Mouse (Mus musculus) myocyte (in vitro differentiated cells): ENCODE results near the gene Klc2. TPM values are rescaled to one million over a fixed set of nuclear protein-coding genes. Genes with fewer than 3 reads are reported as not detected.
A peak's percentile ranks its signal among the peaks of the same experiment; 100 is the strongest.

Experiments used
- H3K27me3 ChIP-seq: one replicate; pipeline ENCODE4 v1.6.1; 2011; ENCODE audit not compliant: control insufficient read depth, insufficient read depth, insufficient read length
- H3K36me3 ChIP-seq: one replicate; pipeline ENCODE4 v1.6.1; 2011; ENCODE audit not compliant: control insufficient read depth, insufficient read depth
- H3K4me2 ChIP-seq: one replicate; pipeline ENCODE4 v1.6.1; 2011; ENCODE audit warnings: low read depth, control low read depth
- H3K4me3 ChIP-seq: one replicate; pipeline ENCODE4 v1.5.1; 2011; ENCODE audit warnings: mild to moderate bottlenecking, control low read depth, moderate library complexity
- H3K79me2 ChIP-seq: one replicate; pipeline ENCODE4 v1.6.1; 2011; ENCODE audit not compliant: control insufficient read depth, insufficient read depth
- H3ac ChIP-seq: one replicate; pipeline ENCODE4 v1.6.1; 2011; ENCODE audit not compliant: control insufficient read depth, insufficient read length
- CEBPB ChIP-seq: IDR thresholded peaks from 2 replicates; pipeline ENCODE4 v1.6.1; 2011; ENCODE audit warnings: mild to moderate bottlenecking, moderate library complexity; ENCODE audit not compliant: poor library complexity, insufficient read depth, severe bottlenecking
- E2F4 ChIP-seq: IDR thresholded peaks from one replicate; pipeline ENCODE4 v1.6.1; 2011; ENCODE audit warnings: mild to moderate bottlenecking, control low read depth, moderate library complexity; ENCODE audit not compliant: insufficient read depth
- MAX ChIP-seq: IDR thresholded peaks from one replicate; pipeline ENCODE4 v1.6.1; 2011; ENCODE audit warnings: low read depth, mild to moderate bottlenecking, control low read depth
- MYOD1 ChIP-seq, 3 experiments: IDR thresholded peaks; one replicate each; pipeline ENCODE4 v1.6.1; 2011; ENCODE audit warnings: control low read depth in 2 of 3, low read depth in 2 of 3, mild to moderate bottlenecking in 2 of 3, moderate library complexity in 1 of 3; ENCODE audit not compliant: insufficient read length in 2 of 3, control insufficient read depth in 1 of 3
- MYOG ChIP-seq, 3 experiments: IDR thresholded peaks; one replicate each; pipeline ENCODE4 v1.6.1; 2011; ENCODE audit warnings: control low read depth in 2 of 3, low read depth in 2 of 3, mild to moderate bottlenecking in 2 of 3; ENCODE audit not compliant: insufficient read length in 2 of 3, control insufficient read depth in 1 of 3, insufficient read depth in 1 of 3
- POLR2A ChIP-seq: IDR thresholded peaks from one replicate; pipeline ENCODE4 v1.6.1; 2011; ENCODE audit warnings: low read depth, mild to moderate bottlenecking, control low read depth, moderate library complexity; ENCODE audit not compliant: insufficient read length
- POLR2AphosphoS2 ChIP-seq: IDR thresholded peaks from one replicate; pipeline ENCODE4 v1.6.1; 2011; ENCODE audit warnings: low read depth, control low read depth; ENCODE audit not compliant: insufficient read length
- REST ChIP-seq: IDR thresholded peaks from one replicate; pipeline ENCODE4 v1.6.1; 2011; ENCODE audit warnings: mild to moderate bottlenecking, control low read depth, moderate library complexity; ENCODE audit not compliant: insufficient read depth, insufficient read length
- SRF ChIP-seq: IDR thresholded peaks from one replicate; pipeline ENCODE4 v1.6.1; 2011; ENCODE audit warnings: low read depth; ENCODE audit not compliant: control insufficient read depth, insufficient read length
- TCF12 ChIP-seq: IDR thresholded peaks from one replicate; pipeline ENCODE4 v1.6.1; 2011; ENCODE audit warnings: mild to moderate bottlenecking, control low read depth; ENCODE audit not compliant: poor library complexity, insufficient read depth, severe bottlenecking
- USF1 ChIP-seq: IDR thresholded peaks from one replicate; pipeline ENCODE4 v1.6.1; 2011; ENCODE audit warnings: low read depth, mild to moderate bottlenecking, control low read depth, moderate library complexity
- polyA plus RNA-seq: library from polyadenylated mRNA; unstranded; fragments of >200 nt; fragmentation: generic; extraction: Trizol; gene quantifications from one replicate; pipeline ENCODE4 v1.2.1, GENCODE M21; 2012; ENCODE audit warnings: missing spikeins

The Klc2 gene
- polyA plus RNA-seq, 1 experiment = 56.7 TPM

GRCm38 (mm10) chr19:5067040-5067799 is 51.1 kb downstream of the Klc2 start:
- Histone ChIP-seq H3K36me3 (no peaks in the 10 kb centered on the region), H3K79me2 (no peaks in the 10 kb centered on the region), H3K4me3 (no peak overlapping the region), H3ac (peak overlapping the region; percentile 8), H3K27me3 (no peaks in the 10 kb centered on the region), H3K4me2 (peak overlapping the region; percentile 60)
- TF ChIP-seq MYOG (IDR thresholded peaks at IDR 0.05; ENCODE audit: control insufficient read depth in 1 of 3, insufficient read depth in 1 of 3, insufficient read length in 2 of 3, low read depth in 2 of 3) (no peak), POLR2AphosphoS2 (no peak), SRF (no peak), E2F4 (no peak), TCF12 (no peak), MYOD1 (IDR thresholded peaks at IDR 0.05; ENCODE audit: control insufficient read depth in 1 of 3, insufficient read length in 2 of 3, low read depth in 2 of 3) (no peak), CEBPB (no peak)

DNA sequence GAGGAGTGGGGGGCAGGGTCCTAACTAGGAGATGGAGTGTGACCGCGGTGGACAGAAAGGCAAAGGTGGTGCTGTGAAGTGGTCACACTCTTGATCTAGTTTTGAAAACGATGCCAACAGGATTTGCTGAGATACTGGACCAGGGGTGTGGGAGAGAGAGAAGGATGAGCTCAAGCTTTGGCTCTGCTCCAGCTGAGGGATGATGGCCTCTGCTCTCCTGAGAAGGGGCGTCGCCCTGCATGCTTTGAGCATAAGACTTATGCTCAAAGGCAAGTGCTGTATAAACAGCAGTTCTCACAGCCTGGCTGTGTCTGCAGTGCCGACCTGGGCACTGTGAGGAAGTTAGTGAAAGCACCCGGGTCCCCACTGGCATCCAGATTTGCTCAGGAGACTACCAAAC is 53.3 kb downstream of the Klc2 start:
- Histone ChIP-seq H3K4me2 (peak overlapping the region; percentile 19), H3K36me3 (no peaks in the 10 kb centered on the region), H3K27me3 (no peaks in the 10 kb centered on the region), H3K4me3 (no peak overlapping the region), H3ac (no peak overlapping the region), H3K79me2 (no peaks in the 10 kb centered on the region)
- TF ChIP-seq MYOG (IDR thresholded peaks at IDR 0.05; ENCODE audit: control insufficient read depth in 1 of 3, insufficient read depth in 1 of 3, insufficient read length in 2 of 3, low read depth in 2 of 3) = no peak
- no peak for TF ChIP-seq POLR2A
- TF ChIP-seq TCF12 = no peak
- TF ChIP-seq CEBPB = no peak

DNA sequence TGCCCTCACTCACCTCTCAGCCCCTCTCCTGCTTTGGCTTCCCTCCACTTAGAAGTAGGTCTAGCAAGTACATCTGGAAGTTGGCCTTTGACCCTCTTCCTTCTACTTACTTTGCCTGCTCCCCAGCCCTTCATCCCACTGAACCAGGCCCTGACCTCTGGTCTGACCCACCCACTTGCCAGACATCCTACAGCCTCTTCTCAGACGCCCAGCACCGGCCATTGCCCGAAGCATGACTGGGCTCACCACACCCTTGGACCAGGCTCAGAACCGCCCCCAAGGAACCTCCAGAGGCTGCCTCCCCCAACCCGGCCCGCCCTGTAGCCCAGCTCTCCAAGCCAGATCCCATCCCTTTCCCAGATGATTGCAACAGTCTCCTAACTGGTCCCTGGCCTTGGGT is 55.9 kb downstream of the Klc2 start:
- TF ChIP-seq TCF12 (no peak), MAX (no peak), CEBPB (peak; percentile 38; the same call in 1 of the 2 replicates), POLR2AphosphoS2 (peak; percentile 53), POLR2A (peak; percentile 34)
- Histone ChIP-seq H3K4me2 (peak overlapping the region; percentile 72), H3K27me3 (no peaks in the 10 kb centered on the region), H3ac (no peak overlapping the region), H3K79me2 (no peaks in the 10 kb centered on the region), H3K4me3 (no peak overlapping the region), H3K36me3 (no peaks in the 10 kb centered on the region)

DNA sequence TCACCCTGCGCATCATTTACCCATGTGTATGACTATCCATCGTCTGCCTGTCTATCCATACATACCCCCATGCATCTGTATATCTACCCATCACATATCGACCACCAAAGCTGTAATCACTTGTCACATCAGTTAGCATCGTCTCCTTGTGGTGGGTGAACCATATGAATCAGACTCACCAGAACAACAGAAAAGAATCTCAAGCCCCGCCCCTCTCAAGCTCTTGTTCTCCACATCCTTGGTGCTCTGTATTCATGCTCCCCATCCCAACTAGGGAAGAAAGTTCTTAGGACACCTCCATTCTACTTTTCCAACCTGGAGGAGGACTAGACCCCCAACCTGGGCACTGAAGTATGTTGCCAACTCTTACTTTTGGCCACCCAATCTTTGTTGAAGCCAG is 56.3 kb downstream of the Klc2 start:
- no peaks in the 10 kb centered on the region for H3K36me3 ChIP-seq
- H3K79me2 ChIP-seq = no peaks in the 10 kb centered on the region
- peak overlapping the region; percentile 72 for H3K4me2 ChIP-seq
- H3ac ChIP-seq = no peak overlapping the region
- H3K4me3 ChIP-seq = no peak overlapping the region
- no peaks in the 10 kb centered on the region for H3K27me3 ChIP-seq
- no peak for TF ChIP-seq MYOD1 (IDR thresholded peaks at IDR 0.05; ENCODE audit: control insufficient read depth in 1 of 3, insufficient read length in 2 of 3, low read depth in 2 of 3)
- no peak for TF ChIP-seq POLR2A
- TF ChIP-seq USF1 = no peak
- no peak for TF ChIP-seq REST
- TF ChIP-seq SRF = no peak

- H3ac ChIP-seq = no peak overlapping the region
- peaks cover 9% of the 10 kb centered on the region for H3K36me3 ChIP-seq
- no peaks in the 10 kb centered on the region for H3K79me2 ChIP-seq
Observed at GRCm38 (mm10) chr19:5060365-5061330, 57.7 kb downstream of the Klc2 start.

More at GRCm38 (mm10) chr19:5060365-5061330, 57.7 kb downstream of the Klc2 start:
- Histone ChIP-seq H3K27me3 (no peaks in the 10 kb centered on the region), H3K4me3 (no peak overlapping the region), H3K4me2 (peak overlapping the region; percentile 72)
- TF ChIP-seq POLR2A = peak; percentile 71
- TF ChIP-seq POLR2AphosphoS2 = peak; percentile 90
- TF ChIP-seq CEBPB = no peak
- TF ChIP-seq USF1 = no peak
- no peak for TF ChIP-seq MAX
